Mouse (Mus musculus) thymus, adult 2 months (tissue): ENCODE measurements around the gene Plekha6. TPM values are rescaled to one million over a fixed set of nuclear protein-coding genes. Genes with fewer than 3 reads are reported as not detected.

Experiments
- DNase-seq: peaks from one replicate; pipeline ENCODE4 v3.0.0; 2021
- H3K27ac ChIP-seq: fragments of 200-500 bp; 2 replicates; pipeline ENCODE4 v1.5.1; 2012; ENCODE audit warnings: low read length, control low read depth; ENCODE audit not compliant: control insufficient read depth, insufficient read depth
- H3K27me3 ChIP-seq: fragments of 200-500 bp; 2 replicates; pipeline ENCODE4 v1.6.1; 2012; ENCODE audit warnings: mild to moderate bottlenecking, low read length, moderate library complexity, mixed read lengths; ENCODE audit not compliant: control insufficient read depth, insufficient read depth
- H3K36me3 ChIP-seq: fragments of 200-500 bp; 2 replicates; pipeline ENCODE4 v1.6.1; 2012; ENCODE audit warnings: mild to moderate bottlenecking, low read length, moderate library complexity; ENCODE audit not compliant: control insufficient read depth, insufficient read depth
- H3K4me1 ChIP-seq: fragments of 200-500 bp; replicated peaks from 2 replicates; pipeline ENCODE4 v1.6.1; 2012; ENCODE audit warnings: low read length; ENCODE audit not compliant: control insufficient read depth, insufficient read depth
- H3K4me3 ChIP-seq: fragments of 200-500 bp; 2 replicates; pipeline ENCODE4 v1.5.1; 2012; ENCODE audit warnings: mild to moderate bottlenecking, low read length, control low read depth, moderate library complexity; ENCODE audit not compliant: control insufficient read depth, insufficient read depth
- CTCF ChIP-seq: fragments of 200-500 bp; IDR thresholded peaks from 2 replicates; pipeline ENCODE4 v1.5.1; 2012; ENCODE audit warnings: mild to moderate bottlenecking, control low read depth, low read length, moderate library complexity, borderline replicate concordance; ENCODE audit not compliant: control insufficient read depth, poor library complexity, insufficient read depth; ENCODE audit errors: extremely low read depth
- POLR2A ChIP-seq: fragments of 200-500 bp; IDR thresholded peaks from 2 replicates; pipeline ENCODE4 v1.6.1; 2012; ENCODE audit warnings: mild to moderate bottlenecking, low read length, control low read depth, moderate library complexity; ENCODE audit not compliant: control insufficient read depth, poor library complexity, insufficient read depth; ENCODE audit errors: extremely low read depth
- WGBS: fragments of 180-500 bp; shearing (Covaris S2); methylation state at CpG from one replicate; pipeline ENCODE4 v1.1.7; 2018; 5-methylcytosine and 5-hydroxymethylcytosine counted together
- polyA plus RNA-seq: library from polyadenylated mRNA; depleted of rRNA; stranded (reverse); fragments of >200 nt; gene quantifications from 2 replicates; pipeline ENCODE4 v1.2.3, GENCODE M21; 2012

The Plekha6 gene
- polyA plus RNA-seq, 1 experiment: 9.4 TPM

- TF ChIP-seq CTCF (0 out of 2 replicates have a peak, but pooled peaks have one; percentile 28), POLR2A (no peak)
- no peaks in the 10 kb centered on the region for H3K27me3 ChIP-seq
- no peak overlapping the region for H3K4me3 ChIP-seq
- no peaks in the 10 kb centered on the region for H3K4me1 ChIP-seq
- no peaks in the 10 kb centered on the region for H3K36me3 ChIP-seq
- 87% methylated on average over 9 of the region's 9 CpGs for WGBS
- peak; percentile 28 for DNase-seq
- H3K27ac ChIP-seq: no peak overlapping the region
These were observed 62.1 kb downstream of the Plekha6 start for GRCm38 (mm10) chr1:133225963-133226660.

- no peaks in the 10 kb centered on the region for H3K36me3 ChIP-seq
- TF ChIP-seq POLR2A: no peak
- WGBS: 78% methylated on average over 9 of the region's 9 CpGs
- H3K27me3 ChIP-seq: no peaks in the 10 kb centered on the region
- H3K27ac ChIP-seq: no peak overlapping the region
- H3K4me3 ChIP-seq: no peak overlapping the region
- DNase-seq: no peak
- H3K4me1 ChIP-seq: no peaks in the 10 kb centered on the region
These were observed 62.9 kb downstream of the Plekha6 start for GRCm38 (mm10) chr1:133226928-133227327.

GRCm38 (mm10) chr1:133227378-133227777 is 63.4 kb downstream of the Plekha6 start:
- 74% methylated on average over 2 of the region's 2 CpGs for whole genome bisulfite sequencing
- H3K4me3 ChIP-seq: no peak overlapping the region
- no peaks in the 10 kb centered on the region for H3K27me3 ChIP-seq
- no peaks in the 10 kb centered on the region for H3K36me3 ChIP-seq
- H3K4me1 ChIP-seq: no peaks in the 10 kb centered on the region
- DNase-seq: no peak
- no peak overlapping the region for H3K27ac ChIP-seq
- no peak for TF ChIP-seq CTCF
- no peak for TF ChIP-seq POLR2A

GRCm38 (mm10) chr1:133228809-133229487 is 64.9 kb downstream of the Plekha6 start:
- WGBS: 72% methylated on average over 9 of the region's 9 CpGs
- TF ChIP-seq POLR2A: no peak
- no peak for TF ChIP-seq CTCF
- no peaks in the 10 kb centered on the region for H3K27me3 ChIP-seq
- H3K36me3 ChIP-seq: no peaks in the 10 kb centered on the region
- H3K27ac ChIP-seq: no peak overlapping the region
- DNase-seq: no peak
- no peaks in the 10 kb centered on the region for H3K4me1 ChIP-seq
- H3K4me3 ChIP-seq: no peak overlapping the region

- H3K27me3 ChIP-seq: no peaks in the 10 kb centered on the region
- 91% methylated on average over 7 of the region's 7 CpGs for WGBS
- DNase-seq: no peak
These were observed 67.6 kb downstream of the Plekha6 start for GRCm38 (mm10) chr1:133231523-133232193.

GRCm38 (mm10) chr1:133235909-133236308 is 71.9 kb downstream of the Plekha6 start:
- Histone ChIP-seq H3K27me3 (no peaks in the 10 kb centered on the region), H3K4me3 (no peak overlapping the region), H3K36me3 (no peaks in the 10 kb centered on the region), H3K4me1 (peaks cover 23% of the 10 kb centered on the region), H3K27ac (no peak overlapping the region)
- no peak for TF ChIP-seq CTCF
- TF ChIP-seq POLR2A: no peak
- no peak for DNase-seq
- WGBS: 97% methylated on average over 5 of the region's 5 CpGs

More at GRCm38 (mm10) chr1:133231523-133232193, 67.6 kb downstream of the Plekha6 start:
- TF ChIP-seq POLR2A: no peak
- no peak for TF ChIP-seq CTCF
- Histone ChIP-seq H3K4me3 (no peak overlapping the region), H3K27ac (no peak overlapping the region), H3K4me1 (peaks cover 4% of the 10 kb centered on the region), H3K36me3 (no peaks in the 10 kb centered on the region)
